Mouse (Mus musculus): ENCODE results near the gene Ppp2r3c. TPM values are rescaled to one million over a fixed set of nuclear protein-coding genes. Genes with fewer than 3 reads are reported as not detected.
"Not testable (repeated sequence)": the region's sequence is repeated elsewhere in the genome, so short reads cannot be mapped to it uniquely, and the experiment has no call there.

The Ppp2r3c gene
- polyA plus RNA-seq (2012; ENCODE audit: insufficient read depth, insufficient read length, missing spikeins), result 19.7 and 24.6 TPM in 2 replicates

DNA sequence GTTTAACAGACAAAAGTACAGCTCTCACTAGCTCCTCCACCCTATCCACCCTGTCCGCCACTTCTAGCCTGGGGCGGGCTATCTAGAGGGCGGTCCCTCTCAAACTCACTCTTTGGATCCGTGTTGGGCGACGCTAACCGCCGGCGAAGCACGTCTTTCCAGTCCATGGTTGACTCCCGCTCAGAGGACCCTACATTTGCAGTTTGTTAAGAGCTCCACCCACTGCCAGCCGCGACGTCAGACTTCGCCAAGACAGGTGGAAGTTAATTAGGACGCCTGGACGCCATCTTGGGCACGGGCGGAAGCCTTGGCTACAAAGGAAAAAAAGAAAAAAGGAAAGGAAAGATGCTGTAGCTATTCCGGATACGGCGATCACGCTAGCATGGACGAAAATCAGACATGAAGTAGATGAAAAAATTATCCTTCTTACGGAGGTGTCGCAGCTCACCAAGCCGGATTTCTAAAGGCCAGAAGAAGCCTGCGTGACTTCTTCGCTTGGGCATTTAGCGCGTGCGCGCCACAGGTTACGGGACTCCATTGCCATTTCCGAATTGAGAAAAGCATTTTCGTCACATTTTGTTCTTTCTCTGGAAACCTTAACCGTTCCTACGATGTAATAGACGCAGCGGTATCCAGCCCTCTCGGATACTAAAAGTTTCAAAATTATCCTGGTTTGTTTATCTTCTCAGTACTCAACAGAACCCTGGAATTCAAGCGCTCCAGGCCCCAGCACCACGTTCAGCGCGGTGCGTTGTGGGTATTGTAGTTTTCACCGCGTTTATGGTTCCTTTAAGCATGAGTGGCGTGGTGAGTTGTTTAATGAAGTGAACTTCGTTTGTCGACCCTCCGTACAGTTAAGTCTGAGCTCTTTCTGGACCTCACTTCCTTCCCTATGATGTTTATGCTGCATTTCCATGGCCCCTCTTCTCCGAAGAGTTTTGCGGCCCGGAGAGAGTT, at the start of gene Ppp2r3c:
TSS of gene Ppp2r3c (minus strand) at position 514 of the 957 bp plus-strand sequence.
- peak; percentile 77; the same call in 1 of the 2 replicates for TF ChIP-seq POLR2A (IDR thresholded peaks at IDR 0.05; ENCODE audit: borderline replicate concordance, low read depth, low read length)
- TF ChIP-seq CTCF (IDR thresholded peaks at IDR 0.05; ENCODE audit: low read depth, low read length), result no peak
- Histone ChIP-seq H3K27ac (ENCODE audit: insufficient read depth, low read depth, low read length) (peak within 1 kb of the TSS; percentile 92), H3K4me3 (ENCODE audit: insufficient read depth, low read length) (peak within 1 kb of the TSS; percentile 69), H3K4me1 (ENCODE audit: control insufficient read depth, insufficient read depth, low read length) (peaks cover 25% of the 10 kb centered on the region)

DNA sequence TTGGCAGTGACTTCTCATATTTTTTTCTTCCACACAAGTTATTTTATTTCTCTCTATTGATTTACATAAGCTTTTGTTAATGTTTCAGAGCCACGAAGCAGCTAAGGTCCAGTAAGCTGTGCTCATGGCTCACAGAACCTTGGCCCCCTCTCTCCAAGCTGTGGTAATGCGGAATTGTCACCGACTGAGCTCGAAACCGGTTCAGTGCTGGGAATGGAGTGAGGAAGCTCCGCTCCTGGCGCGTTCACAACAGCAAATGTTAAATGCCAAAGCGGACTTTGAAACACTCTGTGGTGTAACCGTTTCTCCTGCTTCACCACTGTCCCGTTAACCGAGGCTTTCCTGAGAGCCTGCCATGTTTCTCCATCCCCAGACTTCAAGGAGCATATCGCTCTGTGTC, 41.8 kb upstream of the Ppp2r3c start:
- TF ChIP-seq POLR2A (IDR thresholded peaks at IDR 0.05; ENCODE audit: borderline replicate concordance, low read depth, low read length), result no peak
- TF ChIP-seq CTCF (IDR thresholded peaks at IDR 0.05; ENCODE audit: low read depth, low read length), result no peak
- H3K4me3 ChIP-seq (ENCODE audit: insufficient read depth, low read length), result no peak overlapping the region
- H3K27ac ChIP-seq (ENCODE audit: insufficient read depth, low read depth, low read length), result no peak overlapping the region
- peaks cover 12% of the 10 kb centered on the region for H3K4me1 ChIP-seq (ENCODE audit: control insufficient read depth, insufficient read depth, low read length)

DNA sequence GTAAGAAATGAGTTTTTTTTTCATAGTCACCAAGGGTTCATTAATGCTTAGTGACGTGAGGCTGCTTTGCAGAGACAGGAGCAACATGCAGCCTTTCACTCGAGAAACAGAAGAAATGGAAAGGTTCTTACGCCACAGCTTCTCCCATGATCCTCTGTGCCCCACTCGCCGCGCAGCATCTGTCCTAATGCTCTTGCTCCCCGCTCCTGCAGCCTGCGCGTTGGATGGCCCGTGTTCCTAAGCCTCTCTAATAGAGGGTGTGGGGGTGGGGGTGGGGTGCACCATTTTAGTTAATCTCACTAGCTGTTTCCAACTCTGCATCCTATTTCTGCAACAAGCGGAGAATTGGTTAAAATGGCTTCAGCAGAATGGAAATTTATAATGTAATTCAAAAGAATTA, 41.2 kb upstream of the Ppp2r3c start:
- Histone ChIP-seq H3K4me3 (ENCODE audit: insufficient read depth, low read length) (no peak overlapping the region), H3K27ac (ENCODE audit: insufficient read depth, low read depth, low read length) (no peak overlapping the region), H3K4me1 (ENCODE audit: control insufficient read depth, insufficient read depth, low read length) (peaks cover 12% of the 10 kb centered on the region)
- no peak for TF ChIP-seq CTCF (IDR thresholded peaks at IDR 0.05; ENCODE audit: low read depth, low read length)
- no peak for TF ChIP-seq POLR2A (IDR thresholded peaks at IDR 0.05; ENCODE audit: borderline replicate concordance, low read depth, low read length)

DNA sequence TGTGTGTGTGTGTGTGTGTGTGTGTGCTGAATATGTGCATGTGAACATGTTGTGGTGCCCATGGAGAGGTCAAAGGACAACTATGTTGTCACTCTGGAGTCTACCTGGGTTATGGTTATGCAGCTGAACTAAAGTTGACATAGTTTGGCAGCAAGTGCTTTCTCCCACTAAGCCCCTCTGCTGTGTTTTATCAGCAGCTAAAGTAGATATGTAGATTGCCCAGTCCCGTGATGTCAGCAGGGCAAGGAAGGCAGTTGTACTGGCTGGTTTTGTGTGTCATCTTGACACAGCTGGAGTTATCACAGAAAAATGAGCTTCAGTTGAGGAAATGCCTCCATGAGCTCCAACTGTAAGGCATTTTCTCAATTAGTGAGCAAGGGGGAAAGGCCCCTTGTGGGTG, 40.2 kb upstream of the Ppp2r3c start:
- H3K4me1 ChIP-seq (ENCODE audit: control insufficient read depth, insufficient read depth, low read length), result peaks cover 12% of the 10 kb centered on the region
- not testable (repeated sequence) for H3K4me3 ChIP-seq (ENCODE audit: insufficient read depth, low read length); H3K27ac ChIP-seq (ENCODE audit: insufficient read depth, low read depth, low read length)

DNA sequence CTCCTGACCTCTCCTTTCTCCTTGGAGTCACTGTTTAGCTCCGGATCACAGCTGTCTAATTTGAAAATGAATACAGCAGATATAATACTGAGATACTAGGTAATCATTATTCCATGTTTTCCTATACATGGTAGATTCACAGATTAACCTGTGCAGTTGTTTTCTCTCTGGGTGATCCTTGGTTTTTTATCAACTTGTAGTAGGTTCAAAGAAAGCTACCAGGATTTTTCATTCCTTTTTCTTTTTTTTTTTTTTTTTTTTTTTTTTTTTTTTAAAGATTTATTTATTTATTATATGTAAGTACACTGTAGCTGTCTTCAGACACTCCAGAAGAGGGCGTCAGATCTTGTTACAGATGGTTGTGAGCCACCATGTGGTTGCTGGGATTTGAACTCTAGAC, 35.7 kb upstream of the Ppp2r3c start:
- not testable (repeated sequence) for H3K4me1 ChIP-seq (ENCODE audit: control insufficient read depth, insufficient read depth, low read length); H3K27ac ChIP-seq (ENCODE audit: insufficient read depth, low read depth, low read length); H3K4me3 ChIP-seq (ENCODE audit: insufficient read depth, low read length)

DNA sequence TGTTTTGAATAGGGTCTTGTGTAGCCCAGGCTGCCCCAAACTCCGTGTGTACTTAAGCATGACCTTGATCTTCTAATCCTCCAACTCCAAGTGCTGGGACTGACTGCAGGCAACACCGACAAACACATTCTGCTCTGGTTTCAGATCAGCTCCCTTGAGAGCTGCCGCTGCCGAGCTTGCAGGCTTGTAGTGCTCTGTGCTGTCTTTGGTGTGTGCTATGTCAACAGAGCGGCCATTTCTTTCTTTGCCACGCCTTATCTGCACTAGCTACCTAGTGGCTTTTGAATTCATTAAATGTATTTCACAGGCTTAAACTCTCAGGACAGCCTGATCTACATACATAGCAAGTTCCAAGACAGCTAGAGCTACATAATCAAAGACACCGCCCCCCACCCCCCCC, 30.9 kb upstream of the Ppp2r3c start:
- no peak for TF ChIP-seq CTCF (IDR thresholded peaks at IDR 0.05; ENCODE audit: low read depth, low read length)
- no peak for TF ChIP-seq POLR2A (IDR thresholded peaks at IDR 0.05; ENCODE audit: borderline replicate concordance, low read depth, low read length)
- no peaks in the 10 kb centered on the region for H3K4me1 ChIP-seq (ENCODE audit: control insufficient read depth, insufficient read depth, low read length)
- H3K27ac ChIP-seq (ENCODE audit: insufficient read depth, low read depth, low read length), result no peak overlapping the region
- H3K4me3 ChIP-seq (ENCODE audit: insufficient read depth, low read length), result no peak overlapping the region

GRCm38 (mm10) chr12:55329351-55329750, 26.6 kb upstream of the Ppp2r3c start:
- Histone ChIP-seq H3K4me3 (ENCODE audit: insufficient read depth, low read length) (no peak overlapping the region), H3K27ac (ENCODE audit: insufficient read depth, low read depth, low read length) (no peak overlapping the region), H3K4me1 (ENCODE audit: control insufficient read depth, insufficient read depth, low read length) (no peaks in the 10 kb centered on the region)
- no peak for TF ChIP-seq POLR2A (IDR thresholded peaks at IDR 0.05; ENCODE audit: borderline replicate concordance, low read depth, low read length)
- no peak for TF ChIP-seq CTCF (IDR thresholded peaks at IDR 0.05; ENCODE audit: low read depth, low read length)

DNA sequence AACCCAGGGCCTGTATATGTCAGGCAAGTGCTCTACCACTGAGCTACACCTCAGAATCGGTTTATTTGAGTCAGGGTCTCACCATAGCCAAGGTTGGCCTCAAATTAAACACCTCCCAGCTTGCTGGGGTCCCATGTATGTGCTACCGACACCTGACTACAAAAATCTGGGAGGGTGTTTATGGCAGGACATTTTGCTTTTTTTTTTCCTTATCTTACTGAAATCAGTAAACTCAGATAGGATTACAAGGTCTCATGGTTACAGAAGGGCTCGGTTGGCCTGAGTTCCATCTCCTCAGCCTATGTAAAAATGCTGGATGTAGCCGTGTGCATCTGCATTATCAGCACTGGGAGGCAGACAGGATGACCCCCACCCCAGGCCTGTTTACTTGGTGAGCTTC, 26.0 kb upstream of the Ppp2r3c start:
- no peak overlapping the region for H3K27ac ChIP-seq (ENCODE audit: insufficient read depth, low read depth, low read length)
- TF ChIP-seq CTCF (IDR thresholded peaks at IDR 0.05; ENCODE audit: low read depth, low read length) (no peak), POLR2A (IDR thresholded peaks at IDR 0.05; ENCODE audit: borderline replicate concordance, low read depth, low read length) (no peak)
- no peaks in the 10 kb centered on the region for H3K4me1 ChIP-seq (ENCODE audit: control insufficient read depth, insufficient read depth, low read length)
- no peak overlapping the region for H3K4me3 ChIP-seq (ENCODE audit: insufficient read depth, low read length)

- H3K4me3 ChIP-seq (ENCODE audit: insufficient read depth, low read length), result no peak overlapping the region
- H3K4me1 ChIP-seq (ENCODE audit: control insufficient read depth, insufficient read depth, low read length), result peaks cover 3% of the 10 kb centered on the region; the same call in 1 of the 2 replicates
- TF ChIP-seq POLR2A (IDR thresholded peaks at IDR 0.05; ENCODE audit: borderline replicate concordance, low read depth, low read length) (no peak), CTCF (IDR thresholded peaks at IDR 0.05; ENCODE audit: low read depth, low read length) (no peak)
- H3K27ac ChIP-seq (ENCODE audit: insufficient read depth, low read depth, low read length), result no peak overlapping the region
These were observed 22.9 kb upstream of the Ppp2r3c start for GRCm38 (mm10) chr12:55325702-55326101.

DNA sequence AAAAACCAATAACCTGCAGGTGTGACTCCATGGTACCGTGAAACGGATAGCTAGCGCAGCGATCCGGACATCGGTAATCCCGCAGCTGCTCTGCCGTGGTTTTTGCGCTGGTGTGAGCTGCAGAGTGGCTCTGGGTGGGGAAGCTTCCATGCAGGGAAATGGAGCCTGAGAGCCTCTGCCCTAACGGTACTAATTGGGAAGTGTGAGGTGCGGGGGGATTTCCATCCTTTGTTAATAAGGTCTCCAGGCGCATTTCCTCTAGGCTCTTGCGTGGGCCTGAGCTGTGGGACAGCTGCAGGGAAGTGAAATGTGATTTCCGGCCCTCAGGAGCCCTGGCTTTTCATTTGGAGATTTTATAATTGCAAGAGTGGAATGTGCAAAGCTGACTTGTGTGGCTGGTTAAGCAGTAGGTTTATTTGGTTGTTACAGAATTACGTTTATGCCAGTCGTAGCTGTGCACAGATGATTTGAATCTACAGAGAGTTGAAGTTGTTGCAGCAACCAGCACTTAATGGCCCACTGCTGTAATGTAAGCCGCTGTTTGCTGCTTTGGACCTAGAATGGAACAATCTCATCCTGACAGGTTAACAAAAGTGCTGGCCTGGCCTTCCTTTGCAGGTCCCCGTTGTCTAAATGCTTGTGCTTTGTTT, 19.0 kb upstream of the Ppp2r3c start:
- Histone ChIP-seq H3K4me3 (ENCODE audit: insufficient read depth, low read length) (no peak overlapping the region), H3K4me1 (ENCODE audit: control insufficient read depth, insufficient read depth, low read length) (peaks cover 3% of the 10 kb centered on the region; the same call in 1 of the 2 replicates), H3K27ac (ENCODE audit: insufficient read depth, low read depth, low read length) (no peak overlapping the region)
- TF ChIP-seq POLR2A (IDR thresholded peaks at IDR 0.05; ENCODE audit: borderline replicate concordance, low read depth, low read length) (no peak), CTCF (IDR thresholded peaks at IDR 0.05; ENCODE audit: low read depth, low read length) (no peak)

All from bone marrow macrophage, adult 2 months (primary cell).